Mouse (Mus musculus) layer of hippocampus, postnatal 10 days (tissue): ENCODE measurements around the gene Myo15b. TPM values are rescaled to one million over a fixed set of nuclear protein-coding genes. Genes with fewer than 3 reads are reported as not detected.

ENCODE experiments used
- DNase-seq, 2 experiments: peaks; one replicate each; pipeline ENCODE4 v3.0.0; 2021; ENCODE audit warnings: low spot score in 2 of 2
- long read RNA-seq: library from polyadenylated mRNA; stranded (forward); transcript quantifications from one replicate; pipeline ENCODE4 v2.0.0, GENCODE M21; 2023
- total RNA-seq, 2 experiments: library from RNA; stranded (reverse); gene quantifications; 2 replicates each; pipeline ENCODE4 v1.2.3; 2021

The Myo15b gene
- total RNA-seq: under 1 TPM; 0.04 to 0.21 TPM
- long read RNA-seq: 0 reads

DNA sequence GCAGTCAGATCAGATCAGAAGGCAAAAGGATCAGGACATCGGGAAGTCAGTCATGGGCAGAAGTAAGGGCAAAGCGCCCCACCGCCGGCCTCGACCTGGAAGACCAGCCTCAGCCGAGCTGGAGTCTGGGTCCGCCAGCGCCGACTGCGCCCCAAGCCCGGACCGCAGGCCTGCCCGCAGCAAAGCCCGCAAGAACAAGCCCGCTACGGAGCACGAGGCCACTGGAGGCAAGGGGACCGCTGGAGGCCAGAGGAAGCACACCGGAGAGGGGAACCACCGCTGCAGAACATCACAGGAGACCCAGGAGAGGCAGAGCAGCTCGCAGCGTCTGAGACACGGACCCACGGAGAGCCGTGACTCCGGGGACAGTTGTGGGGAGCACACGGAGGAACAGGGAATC is at the start of gene Myo15b:
Myo15b (plus strand) TSS at position 53 of the 400 bp plus-strand sequence.
- DNase-seq: no peak

- peak in 1 of 2 experiments; percentile 49 for DNase-seq
These were observed 49.4 kb upstream of the Myo15b start for GRCm38 (mm10) chr11:115808696-115809310.

GRCm38 (mm10) chr11:115809311-115809781 is 48.9 kb upstream of the Myo15b start:
- no peak for DNase-seq

GRCm38 (mm10) chr11:115810377-115810776 is 47.8 kb upstream of the Myo15b start:
- DNase-seq: no peak

GRCm38 (mm10) chr11:115811381-115812093 is 46.7 kb upstream of the Myo15b start:
- no peak for DNase-seq

GRCm38 (mm10) chr11:115812095-115812494 is 46.1 kb upstream of the Myo15b start:
- peak in 1 of 2 experiments; percentile 38 for DNase-seq

GRCm38 (mm10) chr11:115812533-115813420 is 45.4 kb upstream of the Myo15b start:
- DNase-seq: peak in 1 of 2 experiments; percentile 47

- DNase-seq: peak; percentile 96 to 97
These were observed 44.5 kb upstream of the Myo15b start, which contains the start of gene Caskin2 for GRCm38 (mm10) chr11:115813507-115814296. Gene Caskin2 (minus strand): TSS chr11:115813639.

DNA sequence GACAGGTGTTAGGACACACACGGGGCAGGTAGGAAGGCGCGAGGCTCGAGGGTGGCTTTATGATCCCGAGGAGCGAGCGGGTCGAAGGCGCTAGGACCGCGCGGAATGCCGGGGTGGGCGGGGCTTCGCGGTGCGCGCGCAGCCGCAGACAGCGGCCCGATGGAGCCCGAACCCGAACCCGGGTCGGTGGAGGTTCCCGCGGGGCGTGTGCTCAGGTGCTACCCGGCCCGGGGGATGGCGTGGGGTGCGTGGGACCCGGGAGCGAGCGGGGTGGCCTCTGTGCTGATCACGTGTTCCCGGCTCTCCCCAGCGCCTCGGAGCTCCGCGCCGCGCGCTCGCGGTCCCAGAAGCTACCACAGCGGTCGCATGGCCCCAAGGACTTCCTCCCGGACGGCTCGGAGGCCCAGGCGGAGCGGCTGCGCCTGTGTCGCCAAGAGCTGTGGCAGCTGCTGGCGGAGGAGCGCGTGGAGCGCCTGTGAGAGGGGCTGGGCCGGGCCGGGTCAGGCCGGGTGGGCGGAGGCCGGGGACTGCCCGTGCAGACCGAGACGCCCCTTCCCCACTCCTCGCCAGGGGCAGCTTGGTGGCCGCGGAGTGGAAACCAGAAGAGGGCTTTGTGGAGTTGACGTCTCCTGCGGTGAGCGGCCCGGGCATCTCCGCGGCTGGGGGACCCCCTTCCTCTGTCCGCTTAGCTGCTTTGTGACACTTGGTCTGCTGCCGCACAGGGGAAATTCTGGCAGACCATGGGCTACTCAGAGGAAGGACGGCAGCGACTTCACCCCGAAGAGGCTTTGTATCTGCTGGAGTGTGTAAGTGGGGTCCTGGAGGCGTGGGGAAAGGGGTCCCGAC is 43.4 kb upstream of the Myo15b start, which contains the start of gene Tsen54:
Tsen54 (plus strand) TSS at position 120 of the 846 bp plus-strand sequence.
- peak; percentile 87 to 91 for DNase-seq

DNA sequence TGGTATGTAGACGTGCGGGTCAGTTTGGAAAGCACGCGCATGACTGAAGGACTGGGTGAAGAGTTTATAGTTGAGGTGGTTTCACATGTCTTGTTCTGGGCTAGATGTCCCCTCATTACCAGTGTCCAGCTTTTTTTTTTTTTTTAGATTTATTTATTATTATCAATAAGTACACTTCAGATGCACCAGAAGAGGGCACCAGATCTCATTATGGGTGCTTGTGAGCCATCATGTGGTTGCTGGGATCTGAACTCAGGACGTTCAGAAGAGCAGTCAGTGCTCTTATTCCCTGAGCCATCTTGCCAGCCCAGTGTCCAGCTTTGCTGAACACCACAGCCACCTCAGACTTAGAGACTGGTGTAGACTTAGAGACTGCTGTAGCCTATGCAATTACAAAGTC is 40.9 kb upstream of the Myo15b start:
- DNase-seq: no peak

- no peak for DNase-seq
These were observed 38.1 kb upstream of the Myo15b start for GRCm38 (mm10) chr11:115819915-115820623.

GRCm38 (mm10) chr11:115821001-115821400 is 37.2 kb upstream of the Myo15b start:
- no peak for DNase-seq

DNA sequence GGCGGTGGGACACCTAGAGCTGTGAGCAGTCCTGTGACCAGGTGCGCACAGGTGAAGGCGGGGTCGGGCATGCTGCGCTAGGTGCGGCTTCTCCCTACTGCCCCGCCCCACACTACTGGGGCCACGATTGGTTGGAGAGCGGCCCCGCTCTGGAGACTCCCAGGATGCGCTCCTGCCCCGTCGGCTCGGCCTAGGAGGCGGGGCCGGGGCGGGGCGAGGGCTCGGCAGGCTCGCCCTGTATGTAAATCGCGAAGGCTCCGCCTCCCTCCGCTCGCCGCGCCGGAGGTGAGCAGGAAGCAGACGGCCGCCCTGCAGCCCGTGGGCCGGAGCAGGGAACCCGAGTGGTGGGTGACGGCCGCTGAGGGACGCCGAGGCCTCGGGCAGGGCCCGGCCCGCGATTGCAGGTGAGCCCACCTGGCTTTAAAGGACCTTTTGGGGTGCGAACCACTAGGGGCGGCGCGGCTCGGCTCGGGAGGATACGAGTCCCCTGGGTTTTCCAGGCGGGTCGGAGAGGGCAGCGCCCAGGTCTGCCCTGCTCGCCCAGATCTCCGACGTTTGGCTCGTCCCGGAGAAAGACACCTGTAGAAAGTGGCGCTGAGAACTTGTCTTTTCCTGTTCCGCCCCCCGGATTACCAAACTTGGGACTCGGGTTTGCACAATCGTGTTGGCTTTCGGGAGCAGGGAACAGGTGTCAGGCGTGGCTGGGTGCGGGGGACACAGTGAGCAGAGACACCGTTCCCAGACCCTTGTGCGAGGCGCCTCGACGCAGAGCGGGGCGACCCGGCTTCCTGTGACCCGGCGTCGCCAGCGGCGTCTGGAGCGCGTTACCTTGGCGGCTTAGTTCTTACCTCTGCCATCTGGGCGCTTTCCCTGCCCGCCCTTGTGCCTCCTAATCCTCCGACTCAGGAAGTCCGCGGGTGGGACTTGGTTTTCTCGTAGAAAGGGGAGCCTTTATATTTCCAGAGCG is 34.1 kb upstream of the Myo15b start, which contains the start of gene Llgl2:
Llgl2 (plus strand) TSS at position 276 of the 967 bp plus-strand sequence.
- DNase-seq: peak in 1 of 2 experiments; percentile 61

DNA sequence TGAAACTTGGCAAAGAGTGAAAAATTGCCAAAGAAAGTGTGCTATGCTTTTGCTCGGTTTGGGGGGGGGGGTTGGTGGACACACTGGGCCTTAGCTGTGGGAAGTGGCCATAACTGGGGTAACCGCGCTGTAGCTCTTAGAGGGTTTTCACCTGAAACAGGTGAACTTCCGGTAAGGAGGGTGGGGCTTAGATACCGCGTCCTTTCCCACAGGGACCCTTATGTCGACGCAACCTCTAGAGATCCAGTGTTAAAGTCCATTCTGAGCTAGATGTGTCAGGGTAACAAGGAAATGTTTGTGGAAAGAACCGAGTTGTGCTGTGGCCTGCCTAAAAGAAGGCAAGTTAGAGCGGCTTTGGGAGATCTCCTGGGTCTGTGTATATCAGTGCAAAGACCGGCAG is 33.4 kb upstream of the Myo15b start:
- DNase-seq: no peak

- DNase-seq: no peak
These were observed 31.7 kb upstream of the Myo15b start for GRCm38 (mm10) chr11:115826487-115826886.

- no peak for DNase-seq
These were observed 30.6 kb upstream of the Myo15b start for GRCm38 (mm10) chr11:115827624-115828023.

DNA sequence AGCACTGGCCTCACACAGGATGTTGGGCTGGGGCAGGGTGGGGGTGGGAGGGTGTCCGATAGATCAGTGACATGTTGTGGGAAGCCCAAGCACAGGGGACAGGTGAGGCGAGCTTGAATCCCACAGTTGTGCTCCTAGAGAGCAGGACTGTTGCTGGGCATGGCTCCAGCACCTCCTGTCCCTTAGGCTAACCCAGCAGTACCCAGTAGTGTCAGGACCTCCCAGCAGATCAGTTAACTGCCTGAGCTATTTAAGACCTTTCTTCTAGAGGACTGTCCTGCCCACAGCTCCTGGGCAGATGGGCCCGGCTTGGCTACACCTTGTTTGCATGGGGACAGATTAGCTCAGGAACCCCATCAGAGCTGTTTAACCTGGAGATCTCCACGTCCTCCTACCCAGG is 29.2 kb upstream of the Myo15b start:
- DNase-seq: no peak
